Mouse (Mus musculus) heart, adult 2 months (tissue): ENCODE results near the gene Tmem211.

Experiments used
- CTCF ChIP-seq: fragments of 200-600 bp; IDR thresholded peaks from 2 replicates; pipeline ENCODE4 v1.8.1; 2022; ENCODE audit warnings: antibody characterized with exemption, mild to moderate bottlenecking, moderate library complexity
- POLR2A ChIP-seq: fragments of 200-500 bp; IDR thresholded peaks from 2 replicates; pipeline ENCODE4 v1.6.1; 2011; ENCODE audit warnings: mild to moderate bottlenecking, low read depth, low read length, control low read depth; ENCODE audit not compliant: insufficient read depth

DNA sequence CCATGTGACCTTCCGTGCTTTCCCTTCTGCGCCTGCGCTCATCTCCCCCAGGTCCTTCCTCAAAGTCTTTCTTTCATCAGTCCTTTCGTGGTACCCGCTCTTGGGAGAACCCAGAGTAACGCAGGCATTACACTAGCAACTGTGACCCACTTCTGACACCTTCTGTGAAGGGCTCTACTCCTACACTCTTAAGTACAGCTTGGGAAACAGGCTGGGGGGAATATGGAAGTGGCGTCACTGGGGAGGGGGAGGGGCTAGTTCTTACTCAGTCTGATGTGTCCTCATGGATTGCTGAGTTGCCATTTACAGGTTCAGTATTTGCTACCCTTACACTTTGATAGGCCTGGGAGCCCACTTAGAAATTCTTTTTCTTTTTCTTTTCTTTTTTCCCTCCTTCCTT lies 54.8 kb downstream of the Tmem211 start:
- TF ChIP-seq CTCF: no peak
- no peak for TF ChIP-seq POLR2A
